Mouse (Mus musculus): ENCODE measurements at regions not wholly inside any gene's neighbourhood (a gene's known extent, or its start where the extent isn't known, plus 50 kb on each side); places are given as distances from the start of the nearest gene placed in this dataset.

GRCm38 (mm10) chr8:59265685-59266084 is 353.2 kb upstream of the Galntl6 start:
- H3K27ac ChIP-seq (replicated peaks), result no peak overlapping the region
- H3K4me2 ChIP-seq, result no peak overlapping the region
- H3K36me3 ChIP-seq, result no peaks in the 10 kb centered on the region
- ATAC-seq (ENCODE audit: low read depth), result peak; percentile 59; the same call in 1 of the 2 replicates
- no peak overlapping the region for H3K9ac ChIP-seq
- no peak overlapping the region for H3K4me3 ChIP-seq
- no peaks in the 10 kb centered on the region for H3K27me3 ChIP-seq
- H3K4me1 ChIP-seq (replicated peaks), result no peaks in the 10 kb centered on the region
- no peaks in the 10 kb centered on the region for H3K9me3 ChIP-seq

GRCm38 (mm10) chr8:59232799-59233198 is 320.4 kb upstream of the Galntl6 start:
- 74% methylated on average over 2 of the region's 2 CpGs for WGBS
- Histone ChIP-seq H3K9ac (no peak overlapping the region), H3K4me3 (no peak overlapping the region), H3K27ac (replicated peaks) (no peak overlapping the region), H3K27me3 (no peaks in the 10 kb centered on the region), H3K36me3 (no peaks in the 10 kb centered on the region), H3K9me3 (no peaks in the 10 kb centered on the region), H3K4me1 (replicated peaks) (no peaks in the 10 kb centered on the region), H3K4me2 (no peak overlapping the region)
- no peak for ATAC-seq (ENCODE audit: low read depth)

- no peak overlapping the region for H3K9ac ChIP-seq
- H3K27me3 ChIP-seq, result no peaks in the 10 kb centered on the region
- WGBS, result 61% methylated on average over 3 of the region's 3 CpGs
- no peak overlapping the region for H3K4me2 ChIP-seq
- ATAC-seq (ENCODE audit: low read depth), result no peak
- H3K27ac ChIP-seq (replicated peaks), result no peak overlapping the region
- no peak overlapping the region for H3K4me3 ChIP-seq
- H3K36me3 ChIP-seq, result no peaks in the 10 kb centered on the region
- no peaks in the 10 kb centered on the region for H3K4me1 ChIP-seq (replicated peaks)
- H3K9me3 ChIP-seq, result no peaks in the 10 kb centered on the region
Measured at GRCm38 (mm10) chr8:59224665-59225064, 312.2 kb upstream of the Galntl6 start.

- H3K4me1 ChIP-seq (replicated peaks), result no peaks in the 10 kb centered on the region
- no peak overlapping the region for H3K4me3 ChIP-seq
- no peaks in the 10 kb centered on the region for H3K27me3 ChIP-seq
- no peak overlapping the region for H3K9ac ChIP-seq
- no peak for ATAC-seq (ENCODE audit: low read depth)
- H3K27ac ChIP-seq (replicated peaks), result no peak overlapping the region
- H3K36me3 ChIP-seq, result no peaks in the 10 kb centered on the region
- WGBS, result 53% methylated on average over 1 of the region's 1 CpGs
- H3K4me2 ChIP-seq, result no peak overlapping the region
- no peaks in the 10 kb centered on the region for H3K9me3 ChIP-seq
Measured at GRCm38 (mm10) chr8:59174578-59175357, 262.3 kb upstream of the Galntl6 start.

- Histone ChIP-seq H3K4me1 (replicated peaks) (no peaks in the 10 kb centered on the region), H3K36me3 (no peaks in the 10 kb centered on the region), H3K9me3 (no peaks in the 10 kb centered on the region), H3K4me2 (no peak overlapping the region), H3K4me3 (no peak overlapping the region), H3K27ac (replicated peaks) (no peak overlapping the region), H3K27me3 (no peaks in the 10 kb centered on the region), H3K9ac (no peak overlapping the region)
- ATAC-seq (ENCODE audit: low read depth), result no peak
- WGBS, result 83% methylated on average over 2 of the region's 2 CpGs
Measured at GRCm38 (mm10) chr8:59130777-59131176, 218.3 kb upstream of the Galntl6 start.

GRCm38 (mm10) chr8:59113221-59113620 is 200.8 kb upstream of the Galntl6 start:
- H3K4me2 ChIP-seq, result no peak overlapping the region
- 73% methylated on average over 3 of the region's 3 CpGs for WGBS

GRCm38 (mm10) chr8:59091274-59091856 is 178.9 kb upstream of the Galntl6 start:
- Histone ChIP-seq H3K27ac (replicated peaks) (no peak overlapping the region), H3K27me3 (no peaks in the 10 kb centered on the region), H3K4me3 (no peak overlapping the region), H3K9me3 (no peaks in the 10 kb centered on the region), H3K36me3 (no peaks in the 10 kb centered on the region), H3K9ac (no peak overlapping the region), H3K4me1 (replicated peaks) (no peaks in the 10 kb centered on the region), H3K4me2 (no peak overlapping the region)
- peak; percentile 71 for ATAC-seq (ENCODE audit: low read depth)
- WGBS, result 48% methylated on average over 4 of the region's 4 CpGs

More at GRCm38 (mm10) chr8:59113221-59113620, 200.8 kb upstream of the Galntl6 start:
- H3K36me3 ChIP-seq, result no peaks in the 10 kb centered on the region
- H3K9ac ChIP-seq, result no peak overlapping the region
- H3K27me3 ChIP-seq, result no peaks in the 10 kb centered on the region
- ATAC-seq (ENCODE audit: low read depth), result no peak
- no peak overlapping the region for H3K4me3 ChIP-seq
- no peak overlapping the region for H3K27ac ChIP-seq (replicated peaks)
- H3K9me3 ChIP-seq, result no peaks in the 10 kb centered on the region
- no peaks in the 10 kb centered on the region for H3K4me1 ChIP-seq (replicated peaks)
